Mouse (Mus musculus) macrophage (primary cell): Measurements from ENCODE around the gene Taldo1. TPM values are rescaled to one million over a fixed set of nuclear protein-coding genes. Genes with fewer than 3 reads are reported as not detected.
"Not testable (repeated sequence)": the region's sequence is repeated elsewhere in the genome, so short reads cannot be mapped to it uniquely, and the experiment has no call there.

Source experiments
- H3K27ac ChIP-seq: fragments of 350-480 bp; formaldehyde crosslinking; 2 replicates; pipeline ENCODE4 v1.9.0; 2021
- H3K36me3 ChIP-seq: fragments of 350-480 bp; formaldehyde crosslinking; 2 replicates; pipeline ENCODE4 v1.9.0; 2021; ENCODE audit errors: inconsistent target
- H3K4me3 ChIP-seq: fragments of 350-480 bp; formaldehyde crosslinking; 2 replicates; pipeline ENCODE4 v1.9.0; 2021; ENCODE audit errors: inconsistent target
- H3K79me2 ChIP-seq: fragments of 350-480 bp; formaldehyde crosslinking; 2 replicates; pipeline ENCODE4 v1.9.0; 2021; ENCODE audit errors: inconsistent target
- WGBS: methylation state at CpG from one replicate; pipeline ENCODE4 v1.1.7; 2026; ENCODE audit warnings: inconsistent platforms; ENCODE audit not compliant: missing documents; 5-methylcytosine and 5-hydroxymethylcytosine counted together
- polyA plus RNA-seq: library from polyadenylated mRNA; stranded (reverse); fragments of 250-400 nt; gene quantifications from 3 replicates; pipeline ENCODE4 v1.2.4, GENCODE M21; 2018; ENCODE audit warnings: inconsistent platforms

Taldo1 gene
- polyA plus RNA-seq, 1 experiment from 2014 or later, result 238 TPM

GRCm38 (mm10) chr7:141436523-141436892 lies 44.5 kb downstream of the Taldo1 start:
- H3K79me2 ChIP-seq, result peaks cover 35% of the 10 kb centered on the region
- WGBS, result 22% methylated on average over 2 of the region's 2 CpGs
- H3K36me3 ChIP-seq, result peaks cover 22% of the 10 kb centered on the region
- peak overlapping the region; percentile 61 for H3K27ac ChIP-seq
- H3K4me3 ChIP-seq, result peak overlapping the region; percentile 52

GRCm38 (mm10) chr7:141437178-141438120 lies 45.5 kb downstream of the Taldo1 start, which contains the start of gene Slc25a22:
Gene Slc25a22, minus strand, starts transcription at chr7:141437892.
- Histone ChIP-seq H3K27ac (peak within 1 kb of the TSS; percentile 61), H3K79me2 (peaks cover 39% of the 10 kb centered on the region), H3K36me3 (peaks cover 15% of the 10 kb centered on the region), H3K4me3 (peak within 1 kb of the TSS; percentile 52)
- WGBS, result 7% methylated on average over 52 of the region's 53 CpGs

- peaks cover 5% of the 10 kb centered on the region for H3K36me3 ChIP-seq
- no peak overlapping the region for H3K27ac ChIP-seq
- H3K4me3 ChIP-seq, result no peak overlapping the region
- 98% methylated on average over 12 of the region's 12 CpGs for WGBS
- peaks cover 45% of the 10 kb centered on the region for H3K79me2 ChIP-seq
Observed at GRCm38 (mm10) chr7:141438201-141438968, 46.4 kb downstream of the Taldo1 start.

GRCm38 (mm10) chr7:141439140-141439679 lies 47.2 kb downstream of the Taldo1 start:
- WGBS, result 96% methylated on average over 8 of the region's 10 CpGs

GRCm38 (mm10) chr7:141439811-141440210 lies 47.8 kb downstream of the Taldo1 start:
- Histone ChIP-seq H3K4me3 (no peak overlapping the region), H3K36me3 (no peaks in the 10 kb centered on the region), H3K79me2 (peaks cover 32% of the 10 kb centered on the region), H3K27ac (no peak overlapping the region)
- 95% methylated on average over 11 of the region's 11 CpGs for WGBS

More at GRCm38 (mm10) chr7:141439140-141439679, 47.2 kb downstream of the Taldo1 start:
- Histone ChIP-seq H3K79me2 (peaks cover 39% of the 10 kb centered on the region), H3K27ac (no peak overlapping the region), H3K4me3 (no peak overlapping the region), H3K36me3 (no peaks in the 10 kb centered on the region)

GRCm38 (mm10) chr7:141440613-141441012 lies 48.6 kb downstream of the Taldo1 start:
- Histone ChIP-seq H3K79me2 (peaks cover 26% of the 10 kb centered on the region; the same call in 1 of the 2 replicates), H3K36me3 (no peaks in the 10 kb centered on the region), H3K4me3 (no peak overlapping the region), H3K27ac (no peak overlapping the region)
- 29% methylated on average over 5 of the region's 6 CpGs for WGBS

GRCm38 (mm10) chr7:141441460-141441859 lies 49.5 kb downstream of the Taldo1 start:
- 96% methylated on average over 4 of the region's 9 CpGs for WGBS
- Histone ChIP-seq H3K36me3 (no peaks in the 10 kb centered on the region), H3K27ac (no peak overlapping the region), H3K79me2 (peaks cover 18% of the 10 kb centered on the region; the same call in 1 of the 2 replicates), H3K4me3 (no peak overlapping the region)

GRCm38 (mm10) chr7:141442199-141442598 lies 50.2 kb downstream of the Taldo1 start:
- Histone ChIP-seq H3K4me3 (no peak overlapping the region), H3K27ac (no peak overlapping the region), H3K36me3 (no peaks in the 10 kb centered on the region), H3K79me2 (peaks cover 10% of the 10 kb centered on the region; the same call in 1 of the 2 replicates)
- WGBS, result 96% methylated on average over 13 of the region's 13 CpGs

- no peaks in the 10 kb centered on the region for H3K36me3 ChIP-seq
- peak overlapping the region; percentile 46 for H3K27ac ChIP-seq
- peaks cover 17% of the 10 kb centered on the region for H3K79me2 ChIP-seq
- WGBS, result 20% methylated on average over 12 of the region's 12 CpGs
- H3K4me3 ChIP-seq, result peak overlapping the region; percentile 60
Observed at GRCm38 (mm10) chr7:141443081-141443821, 51.3 kb downstream of the Taldo1 start.

GRCm38 (mm10) chr7:141443828-141444237 lies 51.8 kb downstream of the Taldo1 start, which contains the start of gene Pidd1:
Gene Pidd1, minus strand, starts transcription at chr7:141444025.
- Histone ChIP-seq H3K79me2 (peaks cover 23% of the 10 kb centered on the region), H3K27ac (peak within 1 kb of the TSS; percentile 54), H3K36me3 (no peaks in the 10 kb centered on the region), H3K4me3 (peak within 1 kb of the TSS; percentile 60)
- WGBS, result 1% methylated on average over 25 of the region's 25 CpGs

- H3K36me3 ChIP-seq, H3K4me3 ChIP-seq: not testable (repeated sequence)
- 93% methylated on average over 2 of the region's 3 CpGs for WGBS
- H3K79me2 ChIP-seq, result peaks cover 36% of the 10 kb centered on the region
- H3K27ac ChIP-seq, result peak overlapping the region; percentile 96; the same call in 1 of the 2 replicates
Observed at GRCm38 (mm10) chr7:141446374-141446773, 54.4 kb downstream of the Taldo1 start.

GRCm38 (mm10) chr7:141447110-141447991 lies 55.4 kb downstream of the Taldo1 start, which contains the start of gene Rplp2:
Gene Rplp2, plus strand, starts transcription at chr7:141447370.
- peak within 1 kb of the TSS; percentile 96 for H3K27ac ChIP-seq
- peaks cover 5% of the 10 kb centered on the region; the same call in 1 of the 2 replicates for H3K36me3 ChIP-seq
- H3K79me2 ChIP-seq, result peaks cover 33% of the 10 kb centered on the region
- H3K4me3 ChIP-seq, result peak within 1 kb of the TSS; percentile 89
- WGBS, result under 1% methylated on average over 63 of the region's 63 CpGs

- Histone ChIP-seq H3K4me3 (no peak overlapping the region), H3K79me2 (peaks cover 38% of the 10 kb centered on the region), H3K27ac (no peak overlapping the region), H3K36me3 (peaks cover 5% of the 10 kb centered on the region; the same call in 1 of the 2 replicates)
Observed at GRCm38 (mm10) chr7:141451928-141452327, 59.9 kb downstream of the Taldo1 start.
